ENCODE assay signal across 29 mouse cellular contexts in the genomic region with DNA sequence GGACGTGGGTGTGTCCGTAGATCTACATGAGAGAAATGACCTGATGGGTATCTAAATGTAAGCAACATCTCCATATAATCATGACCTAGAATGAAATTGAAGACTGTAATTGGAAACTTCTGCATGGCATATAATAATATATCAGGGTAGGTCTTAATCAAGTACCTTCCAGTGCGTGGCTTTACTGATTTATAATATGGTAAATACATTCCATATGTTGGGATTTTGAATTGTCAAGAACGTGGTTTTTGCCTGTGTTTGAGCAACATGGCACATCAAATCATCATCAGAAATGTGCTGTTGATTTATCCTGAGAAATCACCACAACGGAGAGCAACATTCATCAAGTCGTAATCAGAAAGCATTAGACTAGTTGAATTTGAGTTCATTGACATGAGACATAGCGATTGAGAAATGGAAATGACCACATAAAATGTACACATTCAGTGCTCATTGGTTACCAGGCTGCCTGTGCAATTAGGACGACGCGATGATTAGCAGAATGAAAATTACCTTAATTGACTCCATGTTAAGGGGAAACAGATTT.
DNase-seq lines count a peak whose midpoint lies in the region; TF ChIP-seq lines count a peak whose summit lies in the region.
"Had no signal": no experiment of that assay in that cellular context is flagged by ENCODE, and none has a peak within 500 bp of the region (broad histone marks: within the 10 kb centered on the region; RNA-seq: fewer than 3 reads in every experiment).

No protein-coding gene starts in this region.

- TF ChIP-seq EP300 in heart, adult 2 months (IDR thresholded peaks at IDR 0.05; ENCODE audit: insufficient read depth, low read depth, low read length), result no peak

- no peak overlapping the region for H3K9ac ChIP-seq in heart, adult 2 months (ENCODE audit: low read depth, low read length)
- H3K9ac ChIP-seq: embryonic facial prominence, embryonic 12.5 days; forebrain, embryonic 12.5 days; heart, embryonic 12.5 days; heart, embryonic 15.5 days; hindbrain, embryonic 14.5 days had no signal

- H3K27me3 ChIP-seq in embryonic facial prominence, embryonic 10.5 days (replicated peaks; ENCODE audit: low read depth, poor library complexity, severe bottlenecking), result no peaks in the 10 kb centered on the region
- H3K27me3 ChIP-seq in heart, adult 2 months (ENCODE audit: control insufficient read depth, insufficient read depth, low read length), result no peaks in the 10 kb centered on the region
- H3K27me3 ChIP-seq: CH12.LX; embryonic facial prominence, embryonic 12.5 days; forebrain, embryonic 12.5 days; heart, embryonic 12.5 days; heart, embryonic 15.5 days had no signal

- peak; percentile 14 for DNase-seq in embryo, embryonic 11 days
- DNase-seq in embryo, embryonic 9.5 days (ENCODE audit: extremely low spot score), result no peak
- peak; percentile 32 for DNase-seq in embryonic facial prominence, embryonic 10.5 days (ENCODE audit: low spot score)
- peak; percentile 27 for DNase-seq in forelimb bud, embryonic 11.5 days (ENCODE audit: low read depth, low spot score)
- DNase-seq in retina, postnatal 1 day, result peak; percentile 51
- no peak for DNase-seq in heart, postnatal 10 days
- DNase-seq in heart, adult 2 months, result no peak
- DNase-seq: adrenal gland, adult 2 months; adrenal gland, postnatal 14 days; B cell, adult 2 months; cerebellum, adult 18-20 months; cerebellum, adult 9-10 months; cerebellum, postnatal 14 days; gastrocnemius, adult 2 months; gastrocnemius, postnatal 14 days; heart, adult 11 months; heart, postnatal 14 days; heart, postnatal 4 days; kidney, adult 11 months; kidney, adult 8-10 months had no signal

- WGBS in embryonic facial prominence, embryonic 10.5 days, result 57% methylated on average over 10 of the region's 10 CpGs
- WGBS in heart, adult 2 months, result 89% methylated on average over 10 of the region's 10 CpGs

- H3K4me1 ChIP-seq in embryonic facial prominence, embryonic 10.5 days, result peaks cover 3% of the 10 kb centered on the region; the same call in 1 of the 2 replicates
- no peaks in the 10 kb centered on the region for H3K4me1 ChIP-seq in heart, adult 2 months (ENCODE audit: control insufficient read depth, insufficient read depth, low read length)
- H3K4me1 ChIP-seq: forebrain, embryonic 12.5 days; heart, embryonic 12.5 days; heart, embryonic 15.5 days had no signal

- H3K4me3 ChIP-seq in embryonic facial prominence, embryonic 10.5 days, result no peak overlapping the region
- no peak overlapping the region for H3K4me3 ChIP-seq in heart, adult 2 months
- H3K4me3 ChIP-seq: embryonic facial prominence, embryonic 12.5 days; erythroblast, embryonic 14.5 days; forebrain, embryonic 12.5 days; gastrocnemius, adult 2 months; heart, embryonic 12.5 days; heart, embryonic 15.5 days had no signal

- no peaks in the 10 kb centered on the region for H3K9me3 ChIP-seq in embryonic facial prominence, embryonic 10.5 days
- H3K9me3 ChIP-seq: embryonic facial prominence, embryonic 12.5 days; forebrain, embryonic 12.5 days; heart, embryonic 12.5 days; heart, embryonic 15.5 days had no signal

- H3K79me2 ChIP-seq in heart, adult 2 months (replicated peaks; ENCODE audit: control insufficient read depth, insufficient read depth, low read length), result no peaks in the 10 kb centered on the region

- TF ChIP-seq POLR2A in heart, adult 2 months (IDR thresholded peaks at IDR 0.05; ENCODE audit: insufficient read depth, low read depth, low read length), result no peak

- no peaks in the 10 kb centered on the region for H3K36me3 ChIP-seq in embryonic facial prominence, embryonic 10.5 days (replicated peaks)
- H3K36me3 ChIP-seq in heart, adult 2 months (ENCODE audit: control insufficient read depth, insufficient read depth, low read length), result no peaks in the 10 kb centered on the region
- H3K36me3 ChIP-seq: embryonic facial prominence, embryonic 12.5 days; forebrain, embryonic 12.5 days; G1E; heart, embryonic 12.5 days; heart, embryonic 15.5 days had no signal

- intact Hi-C loops in heart, postnatal 10 days (cut with DNase I), result no loop called here
- intact Hi-C loops in heart, adult 2 months (cut with DNase I), result no loop called here

- no peak overlapping the region for H3K27ac ChIP-seq in embryonic facial prominence, embryonic 10.5 days (replicated peaks)
- no peak overlapping the region for H3K27ac ChIP-seq in heart, adult 2 months
- H3K27ac ChIP-seq: embryonic facial prominence, embryonic 12.5 days; forebrain, embryonic 12.5 days; gastrocnemius, adult 2 months; heart, embryonic 15.5 days; hindbrain, embryonic 14.5 days; hindbrain, postnatal 0 days had no signal

- TF ChIP-seq CTCF in heart, adult 2 months (IDR thresholded peaks at IDR 0.05), result no peak

Comparison
In these comparisons a context has a peak if more than half of its experiments do, and no peak if none do; other contexts are left out.
1. DNase-seq: peak in embryo, embryonic 11 days (single experiment), embryonic facial prominence, embryonic 10.5 days (single experiment), forelimb bud, embryonic 11.5 days (single experiment) and retina, postnatal 1 day (single experiment); none in embryo, embryonic 9.5 days (single experiment), heart, postnatal 10 days (0 of 2) and heart, adult 2 months (0 of 2).